In genomic region chr6:54992141-54992540, GRCm38 (mm10) we compare ENCODE assay signal across 7 mouse cellular contexts. TPM values are rescaled to one million over a fixed set of nuclear protein-coding genes. Genes with fewer than 3 reads are reported as not detected.
DNase-seq lines count a peak whose midpoint lies in the region; ATAC-seq and TF ChIP-seq lines count a peak whose summit lies in the region.

No protein-coding gene starts in this region.

- H3K27me3 ChIP-seq in lung, postnatal 0 days (replicated peaks; ENCODE audit: insufficient read depth, low read length) = no peaks in the 10 kb centered on the region
- H3K27me3 ChIP-seq in forebrain, embryonic 12.5 days = peaks cover 15% of the 10 kb centered on the region; the same call in 1 of the 2 replicates
- H3K27me3 ChIP-seq in liver, embryonic 11.5 days (replicated peaks; ENCODE audit: control insufficient read depth, insufficient read depth, low read length) = no peaks in the 10 kb centered on the region
- no peaks in the 10 kb centered on the region for H3K27me3 ChIP-seq in stomach, embryonic 15.5 days (replicated peaks)

- no peaks in the 10 kb centered on the region for H3K36me3 ChIP-seq in lung, postnatal 0 days (ENCODE audit: insufficient read depth, low read length)
- no peaks in the 10 kb centered on the region for H3K36me3 ChIP-seq in forebrain, embryonic 12.5 days (replicated peaks)
- no peaks in the 10 kb centered on the region for H3K36me3 ChIP-seq in liver, embryonic 11.5 days (ENCODE audit: control insufficient read depth, insufficient read depth, low read length)
- H3K36me3 ChIP-seq in stomach, embryonic 15.5 days = no peaks in the 10 kb centered on the region

- 2% methylated on average over 7 of the region's 7 CpGs for WGBS in lung, postnatal 0 days
- 7% methylated on average over 7 of the region's 7 CpGs for WGBS in forebrain, embryonic 12.5 days
- WGBS in liver, embryonic 11.5 days = 2% methylated on average over 7 of the region's 7 CpGs
- 1% methylated on average over 7 of the region's 7 CpGs for WGBS in stomach, embryonic 15.5 days

- H3K27ac ChIP-seq in lung, postnatal 0 days (ENCODE audit: low read length) = peak overlapping the region; percentile 34
- H3K27ac ChIP-seq in forebrain, embryonic 12.5 days = no peak overlapping the region
- no peak overlapping the region for H3K27ac ChIP-seq in liver, embryonic 11.5 days (ENCODE audit: low read depth, low read length)
- 0 out of 2 replicates have a peak overlapping the region, but pooled peaks have one; percentile 51 for H3K27ac ChIP-seq in stomach, embryonic 15.5 days

- peak; percentile 27 for DNase-seq in lung, postnatal 0 days (ENCODE audit: low spot score)
- DNase-seq in lung, postnatal 4 days = no peak
- DNase-seq in liver, embryonic 11.5 days (ENCODE audit: low spot score) = no peak
- DNase-seq in adrenal gland, adult (ENCODE audit: inconsistent age in 2 of 2, low spot score in 1 of 2) = no peak
- no peak for DNase-seq in layer of hippocampus, adult 9-10 months (ENCODE audit: low spot score)

- H3K9ac ChIP-seq in lung, postnatal 0 days (replicated peaks; ENCODE audit: low read depth) = no peak overlapping the region
- H3K9ac ChIP-seq in forebrain, embryonic 12.5 days = peak overlapping the region; percentile 65
- peak overlapping the region; percentile 68 for H3K9ac ChIP-seq in liver, embryonic 11.5 days (ENCODE audit: low read depth, low read length)
- H3K9ac ChIP-seq in stomach, embryonic 15.5 days = peak overlapping the region; percentile 38; the same call in 1 of the 2 replicates

- no peaks in the 10 kb centered on the region for H3K9me3 ChIP-seq in lung, postnatal 0 days (ENCODE audit: low read length)
- no peaks in the 10 kb centered on the region for H3K9me3 ChIP-seq in forebrain, embryonic 12.5 days
- H3K9me3 ChIP-seq in liver, embryonic 11.5 days (ENCODE audit: control insufficient read depth, low read length) = no peaks in the 10 kb centered on the region
- no peaks in the 10 kb centered on the region for H3K9me3 ChIP-seq in stomach, embryonic 15.5 days

- H3K4me3 ChIP-seq in lung, postnatal 0 days (ENCODE audit: low read depth, low read length) = peak overlapping the region; percentile 35
- peak overlapping the region; percentile 55 for H3K4me3 ChIP-seq in forebrain, embryonic 12.5 days (replicated peaks)
- peak overlapping the region; percentile 66 for H3K4me3 ChIP-seq in liver, embryonic 11.5 days (ENCODE audit: low read depth, low read length)
- H3K4me3 ChIP-seq in stomach, embryonic 15.5 days (replicated peaks) = peak overlapping the region; percentile 58

- ATAC-seq in lung, postnatal 0 days = no peak
- ATAC-seq in forebrain, embryonic 12.5 days (ENCODE audit: low FRiP score) = no peak
- ATAC-seq in liver, embryonic 11.5 days (replicated peaks; ENCODE audit: low FRiP score) = no peak
- ATAC-seq in stomach, embryonic 15.5 days (ENCODE audit: insufficient read depth, low FRiP score, low read depth) = no peak

- TF ChIP-seq CTCF in lung, postnatal 0 days (IDR thresholded peaks at IDR 0.05) = no peak

- peak overlapping the region; percentile 80 for H3K4me2 ChIP-seq in lung, postnatal 0 days (replicated peaks; ENCODE audit: low read depth, low read length)
- peak overlapping the region; percentile 88 for H3K4me2 ChIP-seq in forebrain, embryonic 12.5 days
- H3K4me2 ChIP-seq in liver, embryonic 11.5 days = peak overlapping the region; percentile 94
- peak overlapping the region; percentile 98 for H3K4me2 ChIP-seq in stomach, embryonic 15.5 days

- TF ChIP-seq EP300 in lung, postnatal 0 days (IDR thresholded peaks at IDR 0.05) = no peak

- no peaks in the 10 kb centered on the region for H3K4me1 ChIP-seq in lung, postnatal 0 days (ENCODE audit: insufficient read depth, low read depth, low read length)
- peaks cover 9% of the 10 kb centered on the region; the same call in 1 of the 2 replicates for H3K4me1 ChIP-seq in forebrain, embryonic 12.5 days
- H3K4me1 ChIP-seq in liver, embryonic 11.5 days (replicated peaks; ENCODE audit: control insufficient read depth, insufficient read depth, low read length) = peaks cover 14% of the 10 kb centered on the region
- H3K4me1 ChIP-seq in stomach, embryonic 15.5 days = peaks cover 6% of the 10 kb centered on the region; the same call in 1 of the 2 replicates

RNA-seq across cellular contexts. Expression of gene Ggct, which starts 0.6 kb away (rescaled TPM):
- polyA plus RNA-seq in lung, postnatal 0 days (2015; fragmentation: Nextera tagmentation; extraction: Ambion mirVana) = 6.9 and 8.7 TPM in 2 replicates
- polyA plus RNA-seq in forebrain, embryonic 12.5 days (2016; fragmentation: Nextera tagmentation; extraction: Ambion mirVana) = 9.3 and 9.4 TPM in 2 replicates
- polyA plus RNA-seq in liver, embryonic 11.5 days (2014; fragmentation: Nextera tagmentation; extraction: Ambion mirVana) = 11.8 TPM in 2 replicates
- 10.2 and 11.1 TPM in 2 replicates for polyA plus RNA-seq in stomach, embryonic 15.5 days (2015; fragmentation: Nextera tagmentation; extraction: Ambion mirVana)

RNA-seq across cellular contexts. Expression of gene Nod1, which starts 19.7 kb away (rescaled TPM):
- polyA plus RNA-seq in lung, postnatal 0 days (2015; fragmentation: Nextera tagmentation; extraction: Ambion mirVana) = 12.7 and 14.4 TPM in 2 replicates
- 1.8 and 2.0 TPM in 2 replicates for polyA plus RNA-seq in forebrain, embryonic 12.5 days (2016; fragmentation: Nextera tagmentation; extraction: Ambion mirVana)
- 2.1 and 2.9 TPM in 2 replicates for polyA plus RNA-seq in liver, embryonic 11.5 days (2014; fragmentation: Nextera tagmentation; extraction: Ambion mirVana)
- polyA plus RNA-seq in stomach, embryonic 15.5 days (2015; fragmentation: Nextera tagmentation; extraction: Ambion mirVana) = 7.5 and 7.9 TPM in 2 replicates

RNA-seq across cellular contexts. Expression of gene Gars, which starts 45.7 kb away (rescaled TPM):
- 70.9 and 76.0 TPM in 2 replicates for polyA plus RNA-seq in lung, postnatal 0 days (2015; fragmentation: Nextera tagmentation; extraction: Ambion mirVana)
- polyA plus RNA-seq in forebrain, embryonic 12.5 days (2016; fragmentation: Nextera tagmentation; extraction: Ambion mirVana) = 203 and 207 TPM in 2 replicates
- polyA plus RNA-seq in liver, embryonic 11.5 days (2014; fragmentation: Nextera tagmentation; extraction: Ambion mirVana) = 253 and 284 TPM in 2 replicates
- 138 and 153 TPM in 2 replicates for polyA plus RNA-seq in stomach, embryonic 15.5 days (2015; fragmentation: Nextera tagmentation; extraction: Ambion mirVana)

Comparison
In these comparisons a context has a peak if more than half of its experiments do, and no peak if none do; other contexts are left out.
1. H3K27ac ChIP-seq: peak in lung, postnatal 0 days (single experiment) and stomach, embryonic 15.5 days (single experiment); none in forebrain, embryonic 12.5 days (single experiment) and liver, embryonic 11.5 days (single experiment).
2. Peak in every context shown above with its lines, with median percentiles within 50 percentile points of each other: H3K4me2 ChIP-seq and H3K4me3 ChIP-seq.